Mouse (Mus musculus) ES-E14 (cell line): ENCODE measurements around the gene Lyrm9.

Experiments
- CHD2 ChIP-seq: IDR thresholded peaks from 2 replicates; pipeline ENCODE4 v1.6.1; 2014; ENCODE audit warnings: mild to moderate bottlenecking, low read depth, low read length, inconsistent platforms
- HCFC1 ChIP-seq: IDR thresholded peaks from 2 replicates; pipeline ENCODE4 v1.6.1; 2012; ENCODE audit warnings: low read length, inconsistent platforms, borderline replicate concordance; ENCODE audit not compliant: insufficient read depth
- ZC3H11A ChIP-seq: IDR thresholded peaks from 2 replicates; pipeline ENCODE4 v1.6.1; 2012; ENCODE audit warnings: low read depth, mild to moderate bottlenecking, inconsistent platforms, low read length, borderline replicate concordance
- ZNF384 ChIP-seq: IDR thresholded peaks from 2 replicates; pipeline ENCODE4 v1.6.1; 2012; ENCODE audit warnings: low read depth, low read length, inconsistent platforms

DNA sequence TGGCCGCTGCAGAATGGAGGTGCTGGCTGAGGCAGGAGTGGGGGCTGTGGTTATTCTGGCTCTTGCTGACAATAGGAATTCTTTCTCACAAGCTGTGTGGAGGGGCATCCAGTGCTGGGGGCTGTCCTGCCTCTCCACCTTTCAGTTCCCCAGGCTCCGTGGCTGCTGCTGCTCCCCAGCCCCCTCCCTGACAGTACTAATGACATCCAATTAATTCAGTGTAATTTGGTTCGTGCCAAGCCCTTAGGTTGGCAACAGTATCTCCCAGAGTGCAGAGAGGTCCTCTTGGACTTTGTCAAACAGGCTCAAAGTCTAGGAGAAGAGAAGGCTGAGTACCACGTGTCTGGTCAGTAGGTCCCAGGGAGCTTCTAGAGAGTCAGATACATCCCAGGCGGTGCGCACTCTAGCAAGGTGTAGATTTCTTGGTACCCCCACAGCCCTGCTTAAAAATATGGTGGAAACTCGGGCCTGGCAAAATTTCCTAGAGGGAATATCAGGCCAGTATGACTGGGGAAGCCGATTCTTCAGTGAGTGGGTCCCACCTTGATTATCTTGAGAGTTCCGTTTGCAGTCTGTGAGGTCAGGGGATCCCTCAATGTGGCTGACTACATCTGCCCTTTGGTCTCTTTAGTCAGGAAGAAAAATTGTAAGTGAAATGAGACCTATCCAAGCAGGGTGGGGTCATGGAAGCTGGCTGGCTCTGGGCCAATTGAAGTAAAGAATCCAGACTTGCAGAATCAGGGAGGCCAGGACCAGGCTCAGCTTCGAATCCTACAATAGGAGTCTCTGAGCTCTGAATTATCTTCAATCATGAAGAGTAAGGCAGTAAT lies 48.3 kb upstream of the Lyrm9 start:
- TF ChIP-seq ZNF384: no peak
- no peak for TF ChIP-seq ZC3H11A
- TF ChIP-seq CHD2: no peak
- TF ChIP-seq HCFC1: no peak
